Mouse (Mus musculus): ENCODE data around the gene Nup35.
A peak's percentile ranks its signal among the peaks of the same experiment; 100 is the strongest.

Gene Nup35

DNA sequence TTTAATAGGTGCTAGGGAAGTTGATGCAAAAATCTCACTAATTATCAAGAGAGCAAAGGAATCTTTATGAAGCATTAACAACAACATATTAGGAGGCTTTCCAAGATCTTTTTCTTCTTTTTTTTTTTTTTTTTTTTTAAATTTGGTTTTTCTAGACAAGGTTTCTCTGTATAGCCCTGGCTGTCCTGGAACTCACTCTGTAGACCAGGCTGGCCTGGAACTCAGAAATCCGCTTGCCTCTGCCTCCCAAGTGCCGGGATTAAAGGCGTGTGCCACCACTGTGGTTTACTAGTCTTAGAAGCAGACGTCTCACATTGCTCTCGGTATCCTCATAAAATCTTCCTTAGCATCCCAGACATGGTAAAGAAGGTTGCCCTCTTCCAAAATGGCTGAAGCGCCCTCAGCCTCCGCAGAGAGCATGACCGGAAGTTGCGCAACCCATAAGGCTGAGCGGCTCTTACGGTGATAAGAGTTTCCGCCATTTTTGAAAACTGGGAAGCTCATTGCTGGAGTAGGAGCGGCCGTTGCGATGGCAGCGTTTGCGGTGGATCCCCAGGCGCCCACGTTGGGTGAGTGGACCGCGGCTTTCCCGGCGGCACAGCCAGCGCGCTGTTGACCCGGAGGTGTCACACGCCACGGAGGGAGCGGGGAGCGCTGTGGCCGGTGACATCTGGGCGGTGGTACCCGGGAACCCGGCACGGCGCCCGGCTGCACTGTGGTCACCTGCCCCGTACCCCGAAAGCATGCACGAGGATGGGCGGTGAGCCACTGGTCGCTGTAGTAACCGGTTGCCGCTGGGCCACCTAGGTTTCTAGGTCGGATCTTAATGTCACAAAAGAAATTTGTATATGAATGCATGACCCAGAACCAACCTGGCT lies 21.6 kb downstream of the Nup35 start:
- DNase-seq: peak; percentile 95

- DNase-seq: no peak
Measured at GRCm38 (mm10) chr2:80639398-80639797, 22.4 kb downstream of the Nup35 start.

DNA sequence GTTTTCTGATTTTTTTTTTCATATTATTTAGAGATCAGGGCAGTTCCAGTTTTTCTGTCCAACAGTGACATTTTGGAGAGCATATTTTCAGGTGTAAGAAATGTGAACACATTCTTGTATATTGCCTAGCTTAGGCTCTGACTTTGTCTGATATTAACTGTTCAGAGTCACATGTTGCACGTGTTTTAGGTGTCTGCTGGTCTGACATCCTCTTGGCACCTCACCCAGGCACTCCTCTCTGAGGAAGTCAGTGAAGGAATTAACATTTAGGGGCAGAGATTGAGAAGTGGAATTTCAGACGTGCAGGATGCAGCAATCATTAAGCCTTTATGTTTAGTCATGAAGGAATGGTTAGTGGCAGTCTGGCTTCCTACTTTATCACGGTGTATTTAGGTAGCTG lies 22.8 kb downstream of the Nup35 start:
- DNase-seq: no peak

GRCm38 (mm10) chr2:80661414-80661813 lies 44.4 kb downstream of the Nup35 start:
- DNase-seq: no peak

- no peak for DNase-seq
Measured at GRCm38 (mm10) chr2:80662682-80663081, 45.6 kb downstream of the Nup35 start.

GRCm38 (mm10) chr2:80667396-80667964 lies 50.4 kb downstream of the Nup35 start:
- DNase-seq: no peak

- DNase-seq: no peak
Measured at GRCm38 (mm10) chr2:80669868-80670666, 53.0 kb downstream of the Nup35 start.

DNA sequence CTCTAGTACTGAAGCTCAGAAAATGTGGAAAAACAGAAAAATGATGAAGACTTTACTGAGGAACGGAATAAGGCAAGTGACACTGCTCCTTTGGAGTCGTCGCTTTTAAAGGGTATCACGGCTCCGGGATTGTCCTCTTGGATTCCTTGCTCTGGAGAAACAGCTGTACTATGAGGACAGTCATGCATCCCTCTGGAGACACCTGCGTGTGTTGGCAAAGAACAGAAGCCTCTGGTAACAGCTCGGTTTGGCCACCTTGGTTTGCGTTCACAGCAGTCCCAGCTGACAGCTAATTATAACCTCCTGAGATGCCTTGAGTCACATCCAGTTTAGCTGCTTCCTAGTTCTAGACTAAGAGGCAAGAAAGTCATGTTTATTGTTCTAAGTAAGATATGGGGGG lies 61.8 kb downstream of the Nup35 start:
- no peak for DNase-seq

DNA sequence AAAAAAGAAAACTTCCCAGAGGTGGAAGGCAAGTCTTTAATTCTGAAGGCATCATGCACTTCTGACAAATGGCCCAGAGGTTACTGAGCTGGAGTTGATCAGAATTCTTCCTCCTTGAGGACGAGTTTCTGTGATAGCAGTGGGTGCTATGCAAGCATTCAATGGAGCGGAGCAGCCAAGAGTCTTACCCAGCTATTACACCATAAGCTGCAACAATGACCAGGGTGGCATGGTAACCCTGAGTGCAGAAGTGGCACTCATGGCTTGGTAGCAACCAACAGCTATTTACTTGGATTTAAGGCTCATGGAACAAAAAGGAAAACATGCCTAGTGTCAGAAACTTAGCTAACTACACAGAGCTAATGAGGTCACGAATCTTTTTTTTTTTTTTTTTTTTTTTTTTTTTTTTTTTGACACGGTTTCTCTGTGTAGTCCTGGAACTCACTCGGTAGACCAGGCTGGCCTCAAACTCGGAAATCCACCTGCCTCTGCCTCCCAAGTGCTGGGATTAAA lies 66.7 kb downstream of the Nup35 start:
- no peak for DNase-seq

GRCm38 (mm10) chr2:80684396-80685071 lies 67.5 kb downstream of the Nup35 start:
- DNase-seq: no peak

DNA sequence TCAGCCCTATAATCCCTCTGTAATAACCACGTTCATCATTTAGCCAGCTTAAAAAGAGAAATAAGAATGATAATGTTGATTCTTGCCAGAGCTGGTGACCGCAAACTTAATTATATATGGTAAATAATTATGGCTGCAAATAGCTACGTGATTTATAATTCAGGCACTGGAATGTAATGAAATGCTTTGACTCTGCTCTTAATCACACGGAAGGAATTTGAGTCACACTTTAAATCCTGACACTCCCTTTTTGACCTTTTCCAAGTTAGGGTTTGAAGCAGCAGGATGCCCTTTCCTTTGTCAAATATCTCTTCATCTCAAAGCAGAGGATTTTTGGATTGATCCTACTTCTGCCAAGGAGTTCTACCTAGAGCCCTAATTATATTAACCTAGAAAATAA lies 71.2 kb downstream of the Nup35 start:
- no peak for DNase-seq

DNA sequence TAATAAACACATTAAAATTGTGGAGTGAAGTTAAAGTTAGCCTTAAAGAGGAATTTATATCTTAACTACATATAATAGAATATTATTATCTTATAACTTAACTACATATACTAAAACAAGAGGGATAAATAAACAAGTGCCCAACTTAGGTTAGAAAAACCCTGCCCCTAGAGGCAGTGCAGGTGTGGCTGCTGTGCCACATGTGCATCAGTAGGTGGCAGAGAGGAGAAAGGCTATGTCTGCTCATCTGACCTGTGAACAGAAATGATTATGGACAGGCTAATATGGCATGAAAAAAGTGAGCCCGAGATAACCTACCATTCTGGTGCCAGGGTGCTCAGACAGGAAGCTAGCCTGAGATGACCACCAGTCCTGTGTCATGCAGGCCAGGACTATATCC lies 90.4 kb downstream of the Nup35 start:
- no peak for DNase-seq

All from retina, postnatal 1 day (tissue).